Mouse (Mus musculus): ENCODE data around the gene Casp14. TPM values are rescaled to one million over a fixed set of nuclear protein-coding genes. Genes with fewer than 3 reads are reported as not detected.
"Not testable (repeated sequence)": the region's sequence is repeated elsewhere in the genome, so short reads cannot be mapped to it uniquely, and the experiment has no call there.

The Casp14 gene
- polyA plus RNA-seq, 1 experiment from 2014 or later, result 37.2 TPM

- peak overlapping the region; percentile 55 for H3K27ac ChIP-seq (replicated peaks)
- WGBS, result 35% methylated on average over 3 of the region's 3 CpGs
Observed at GRCm38 (mm10) chr10:78727035-78727434, 8.9 kb upstream of the Casp14 start.

DNA sequence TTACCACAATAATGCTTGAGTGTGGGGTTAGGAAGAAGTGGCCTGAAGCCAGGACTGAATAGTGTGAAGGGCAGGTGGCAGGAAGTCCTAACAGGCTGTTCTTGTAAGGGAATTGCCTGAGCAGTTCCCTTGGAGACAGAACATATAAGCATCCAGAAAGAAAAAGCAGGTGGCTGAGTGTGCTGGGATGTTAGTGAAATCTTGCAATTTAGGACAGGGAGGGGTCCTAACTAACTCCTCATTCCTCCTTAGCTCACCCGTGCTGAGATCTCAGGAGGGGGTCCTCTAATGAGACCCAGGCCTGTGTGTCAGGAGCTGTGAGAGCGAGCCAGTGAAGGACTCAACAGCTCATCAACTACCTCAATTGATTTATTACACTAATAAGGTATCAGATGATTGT, 5.3 kb upstream of the Casp14 start:
- Histone ChIP-seq H3K36me3 (no peaks in the 10 kb centered on the region), H3K9me3 (replicated peaks) (no peaks in the 10 kb centered on the region), H3K9ac (no peak overlapping the region), H3K4me2 (replicated peaks) (no peak overlapping the region), H3K4me1 (no peaks in the 10 kb centered on the region), H3K4me3 (replicated peaks) (no peak overlapping the region), H3K27ac (replicated peaks) (no peak overlapping the region), H3K27me3 (no peaks in the 10 kb centered on the region)
- no peak for ATAC-seq (ENCODE audit: insufficient number of reproducible peaks, low FRiP score, low TSS enrichment, low read depth)
- WGBS, result 32% methylated on average over 2 of the region's 2 CpGs

More at GRCm38 (mm10) chr10:78727035-78727434, 8.9 kb upstream of the Casp14 start:
- Histone ChIP-seq H3K4me2 (replicated peaks) (no peak overlapping the region), H3K4me1 (no peaks in the 10 kb centered on the region), H3K9ac (no peak overlapping the region), H3K36me3 (no peaks in the 10 kb centered on the region), H3K9me3 (replicated peaks) (no peaks in the 10 kb centered on the region), H3K4me3 (replicated peaks) (no peak overlapping the region), H3K27me3 (no peaks in the 10 kb centered on the region)
- ATAC-seq (ENCODE audit: insufficient number of reproducible peaks, low FRiP score, low TSS enrichment, low read depth), result no peak

DNA sequence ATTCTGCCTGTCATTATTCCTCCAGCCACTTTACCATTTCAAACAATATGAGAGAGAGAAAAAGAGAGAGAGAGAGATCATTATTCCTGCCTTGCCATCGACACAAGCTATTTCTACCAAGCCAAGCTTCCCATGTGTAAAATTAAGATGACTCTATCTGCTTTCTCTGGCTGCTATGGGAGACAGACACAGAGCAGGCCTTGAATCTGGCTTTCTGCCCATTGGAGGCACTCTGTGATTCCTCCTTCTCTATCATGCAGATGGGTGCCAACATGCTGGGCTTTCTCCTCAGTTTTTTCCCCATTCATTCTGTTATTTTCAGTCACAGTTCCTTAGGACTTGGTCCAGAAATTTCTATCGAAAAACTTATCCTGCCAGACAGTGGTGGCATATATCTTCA, 4.6 kb upstream of the Casp14 start:
- Histone ChIP-seq H3K27me3 (no peaks in the 10 kb centered on the region), H3K9ac (no peak overlapping the region), H3K4me3 (replicated peaks) (no peak overlapping the region), H3K27ac (replicated peaks) (no peak overlapping the region), H3K9me3 (replicated peaks) (no peaks in the 10 kb centered on the region), H3K36me3 (no peaks in the 10 kb centered on the region), H3K4me2 (replicated peaks) (no peak overlapping the region), H3K4me1 (no peaks in the 10 kb centered on the region)
- WGBS, result 63% methylated on average over 2 of the region's 2 CpGs
- ATAC-seq (ENCODE audit: insufficient number of reproducible peaks, low FRiP score, low TSS enrichment, low read depth), result no peak

DNA sequence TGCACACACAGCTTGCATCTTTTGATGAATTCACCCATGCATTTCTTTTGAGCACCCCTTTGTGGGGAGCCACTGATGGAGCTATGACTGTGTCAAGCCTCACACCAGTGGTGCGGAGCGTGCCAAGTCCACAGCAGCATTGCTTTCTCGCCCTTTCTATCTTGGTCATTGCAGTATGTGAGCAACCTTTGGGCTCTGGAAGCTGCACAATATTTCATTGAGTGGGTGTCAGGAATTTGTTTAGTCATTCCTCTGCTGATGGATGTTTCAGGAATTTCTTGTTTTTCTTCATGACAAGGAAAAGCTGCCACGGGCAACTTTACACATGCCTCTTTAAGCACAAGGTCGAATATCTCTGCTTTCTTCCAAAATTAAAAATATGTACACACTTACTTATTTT, 3.9 kb upstream of the Casp14 start:
- H3K4me2 ChIP-seq (replicated peaks), result no peak overlapping the region
- H3K4me3 ChIP-seq (replicated peaks), result no peak overlapping the region
- H3K4me1 ChIP-seq, result no peaks in the 10 kb centered on the region
- ATAC-seq (ENCODE audit: insufficient number of reproducible peaks, low FRiP score, low TSS enrichment, low read depth), result no peak
- no peaks in the 10 kb centered on the region for H3K36me3 ChIP-seq
- no peak overlapping the region for H3K27ac ChIP-seq (replicated peaks)
- no peaks in the 10 kb centered on the region for H3K27me3 ChIP-seq
- no peak overlapping the region for H3K9ac ChIP-seq
- WGBS, result 66% methylated on average over 5 of the region's 5 CpGs
- no peaks in the 10 kb centered on the region for H3K9me3 ChIP-seq (replicated peaks)

- H3K4me3 ChIP-seq (replicated peaks), result no peak overlapping the region
- H3K9me3 ChIP-seq (replicated peaks), result no peaks in the 10 kb centered on the region
- no peak overlapping the region for H3K27ac ChIP-seq (replicated peaks)
- no peaks in the 10 kb centered on the region for H3K4me1 ChIP-seq
- no peak overlapping the region for H3K4me2 ChIP-seq (replicated peaks)
- ATAC-seq (ENCODE audit: insufficient number of reproducible peaks, low FRiP score, low TSS enrichment, low read depth), result no peak
- no peak overlapping the region for H3K9ac ChIP-seq
- H3K27me3 ChIP-seq, result no peaks in the 10 kb centered on the region
- H3K36me3 ChIP-seq, result no peaks in the 10 kb centered on the region
Observed at GRCm38 (mm10) chr10:78716231-78716630, 1.9 kb downstream of the Casp14 start.

GRCm38 (mm10) chr10:78715156-78715555, 2.9 kb downstream of the Casp14 start:
- no peak for ATAC-seq (ENCODE audit: insufficient number of reproducible peaks, low FRiP score, low TSS enrichment, low read depth)
- no peak overlapping the region for H3K9ac ChIP-seq
- H3K27ac ChIP-seq (replicated peaks), result no peak overlapping the region
- no peak overlapping the region for H3K4me2 ChIP-seq (replicated peaks)
- H3K4me3 ChIP-seq (replicated peaks), result no peak overlapping the region
- no peaks in the 10 kb centered on the region for H3K36me3 ChIP-seq
- H3K9me3 ChIP-seq (replicated peaks), result no peaks in the 10 kb centered on the region
- WGBS, result 91% methylated on average over 7 of the region's 7 CpGs
- H3K4me1 ChIP-seq, result no peaks in the 10 kb centered on the region
- no peaks in the 10 kb centered on the region for H3K27me3 ChIP-seq

GRCm38 (mm10) chr10:78714129-78714528, 4.0 kb downstream of the Casp14 start:
- WGBS, result 72% methylated on average over 6 of the region's 6 CpGs
- Histone ChIP-seq H3K4me2 (replicated peaks) (no peak overlapping the region), H3K4me3 (replicated peaks) (no peak overlapping the region), H3K27me3 (no peaks in the 10 kb centered on the region), H3K9me3 (replicated peaks) (no peaks in the 10 kb centered on the region), H3K9ac (no peak overlapping the region), H3K27ac (replicated peaks) (no peak overlapping the region), H3K4me1 (no peaks in the 10 kb centered on the region), H3K36me3 (no peaks in the 10 kb centered on the region)
- ATAC-seq (ENCODE audit: insufficient number of reproducible peaks, low FRiP score, low TSS enrichment, low read depth), result no peak

GRCm38 (mm10) chr10:78710706-78711105, 7.4 kb downstream of the Casp14 start:
- no peak for ATAC-seq (ENCODE audit: insufficient number of reproducible peaks, low FRiP score, low TSS enrichment, low read depth)

GRCm38 (mm10) chr10:78700881-78701280, 17.2 kb downstream of the Casp14 start:
- WGBS, result 26% methylated on average over 3 of the region's 3 CpGs

More at GRCm38 (mm10) chr10:78710706-78711105, 7.4 kb downstream of the Casp14 start:
- Histone ChIP-seq H3K36me3 (no peaks in the 10 kb centered on the region), H3K4me1 (no peaks in the 10 kb centered on the region), H3K9me3 (replicated peaks) (no peaks in the 10 kb centered on the region), H3K9ac (no peak overlapping the region), H3K27me3 (no peaks in the 10 kb centered on the region), H3K27ac (replicated peaks) (no peak overlapping the region), H3K4me3 (replicated peaks) (no peak overlapping the region), H3K4me2 (replicated peaks) (no peak overlapping the region)

GRCm38 (mm10) chr10:78689973-78690372, 28.1 kb downstream of the Casp14 start:
- Histone ChIP-seq H3K9me3 (replicated peaks) (no peaks in the 10 kb centered on the region), H3K36me3 (no peaks in the 10 kb centered on the region), H3K4me2 (replicated peaks) (no peak overlapping the region), H3K4me1 (no peaks in the 10 kb centered on the region), H3K27me3 (no peaks in the 10 kb centered on the region), H3K27ac (replicated peaks) (no peak overlapping the region), H3K4me3 (replicated peaks) (no peak overlapping the region), H3K9ac (no peak overlapping the region)
- WGBS, result 82% methylated on average over 6 of the region's 6 CpGs
- no peak for ATAC-seq (ENCODE audit: insufficient number of reproducible peaks, low FRiP score, low TSS enrichment, low read depth)

More at GRCm38 (mm10) chr10:78700881-78701280, 17.2 kb downstream of the Casp14 start:
- no peak overlapping the region for H3K4me3 ChIP-seq (replicated peaks)
- H3K4me1 ChIP-seq, result no peaks in the 10 kb centered on the region
- no peak overlapping the region for H3K9ac ChIP-seq
- no peak overlapping the region for H3K27ac ChIP-seq (replicated peaks)
- H3K36me3 ChIP-seq, result no peaks in the 10 kb centered on the region
- no peaks in the 10 kb centered on the region for H3K27me3 ChIP-seq
- H3K9me3 ChIP-seq (replicated peaks), result no peaks in the 10 kb centered on the region
- H3K4me2 ChIP-seq (replicated peaks), result no peak overlapping the region
- no peak for ATAC-seq (ENCODE audit: insufficient number of reproducible peaks, low FRiP score, low TSS enrichment, low read depth)

GRCm38 (mm10) chr10:78686995-78687577, 31.0 kb downstream of the Casp14 start:
- Histone ChIP-seq H3K9ac (no peak overlapping the region), H3K4me2 (replicated peaks) (no peak overlapping the region), H3K27me3 (no peaks in the 10 kb centered on the region), H3K4me1 (no peaks in the 10 kb centered on the region), H3K36me3 (no peaks in the 10 kb centered on the region), H3K4me3 (replicated peaks) (no peak overlapping the region), H3K27ac (replicated peaks) (no peak overlapping the region), H3K9me3 (replicated peaks) (no peaks in the 10 kb centered on the region)
- WGBS, result 68% methylated on average over 4 of the region's 4 CpGs
- ATAC-seq (ENCODE audit: insufficient number of reproducible peaks, low FRiP score, low TSS enrichment, low read depth), result no peak

DNA sequence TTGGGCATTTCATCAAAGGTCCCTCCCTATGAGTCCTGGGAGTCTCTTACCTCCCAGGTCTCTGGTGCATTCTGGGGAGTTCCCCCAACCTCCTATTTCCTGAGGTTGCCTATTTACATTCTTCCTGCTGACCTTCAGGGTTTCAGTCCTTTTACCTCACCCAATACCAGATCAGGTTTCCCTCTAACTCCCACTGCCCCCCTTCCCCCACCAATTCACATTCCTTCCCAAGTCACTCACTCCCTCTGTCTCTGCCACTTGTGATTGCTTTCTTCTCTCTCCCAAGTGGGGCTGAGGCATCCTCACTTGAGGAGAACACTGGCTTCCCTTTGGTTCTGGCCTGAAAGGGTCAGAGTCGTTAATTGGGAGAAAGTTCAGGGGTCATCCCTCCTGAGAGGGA, 48.0 kb downstream of the Casp14 start:
- H3K27me3 ChIP-seq; H3K4me2 ChIP-seq (replicated peaks); H3K27ac ChIP-seq (replicated peaks); H3K4me1 ChIP-seq; H3K9ac ChIP-seq; H3K9me3 ChIP-seq (replicated peaks); H3K4me3 ChIP-seq (replicated peaks); ATAC-seq (ENCODE audit: insufficient number of reproducible peaks, low FRiP score, low TSS enrichment, low read depth); H3K36me3 ChIP-seq: not testable (repeated sequence)
- 8% methylated on average over 1 of the region's 1 CpGs for WGBS

Measured in embryonic facial prominence, embryonic 15.5 days (tissue).